Comparison of ENCODE assay signal across 8 mouse cellular contexts in the genomic region with DNA sequence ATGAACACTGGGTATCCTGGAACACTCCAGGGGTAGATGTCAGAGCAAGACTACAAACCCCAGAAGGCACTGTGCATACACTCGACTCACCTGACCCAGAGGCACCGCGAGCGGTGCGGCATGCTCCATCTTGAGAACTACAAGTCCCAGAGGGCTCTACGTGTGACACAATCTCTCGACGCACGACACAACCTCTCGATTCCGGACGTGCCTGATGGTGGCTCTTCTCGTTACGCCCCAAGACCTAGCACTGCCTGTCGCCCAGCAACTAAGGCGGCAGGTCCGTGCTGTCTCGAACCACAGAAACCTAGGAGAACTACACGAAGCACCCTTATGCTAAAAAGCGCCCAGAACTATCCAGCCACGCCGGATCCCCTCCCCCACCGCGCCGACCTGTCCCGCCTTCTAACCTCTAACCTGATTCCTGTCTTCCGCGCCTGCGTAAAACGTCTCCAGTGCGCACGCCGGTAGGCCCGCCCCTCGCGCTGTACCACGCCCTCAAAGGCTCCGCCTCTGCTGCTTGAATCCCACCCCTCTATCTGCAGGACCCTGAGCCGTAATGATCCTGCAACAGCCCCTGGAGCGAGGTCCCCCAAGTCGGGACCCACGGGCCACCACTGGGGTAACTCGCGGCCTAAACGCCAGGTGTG. TPM values are rescaled to one million over a fixed set of nuclear protein-coding genes. Genes with fewer than 3 reads are reported as not detected.
DNase-seq lines count a peak whose midpoint lies in the region; ATAC-seq and TF ChIP-seq lines count a peak whose summit lies in the region.

A gene (plus strand): TSS at position 173 of the 650 bp plus-strand sequence.
A gene (minus strand): TSS at position 459 of the 650 bp plus-strand sequence.

- H3K9ac ChIP-seq in ES-Bruce4 (ENCODE audit: low read depth, poor library complexity, severe bottlenecking), result peak within 1 kb of the TSS; percentile 15
- peak within 1 kb of the TSS; percentile 66 for H3K9ac ChIP-seq in forebrain, embryonic 13.5 days
- peak within 1 kb of the TSS; percentile 64 for H3K9ac ChIP-seq in liver, postnatal 0 days (replicated peaks)
- peak within 1 kb of the TSS; percentile 69 for H3K9ac ChIP-seq in neural tube, embryonic 14.5 days (replicated peaks; ENCODE audit: low read depth, low read length)

- TF ChIP-seq CTCF in ES-Bruce4 (IDR thresholded peaks at IDR 0.05; ENCODE audit: low read depth, low read length), result no peak
- no peak for TF ChIP-seq CTCF in liver, postnatal 0 days (IDR thresholded peaks at IDR 0.05; ENCODE audit: low read depth)

- TF ChIP-seq POLR2A in ES-Bruce4 (IDR thresholded peaks at IDR 0.05; ENCODE audit: insufficient read depth, low read length), result peak; percentile 47

- H3K4me3 ChIP-seq in ES-Bruce4 (ENCODE audit: low read depth, low read length), result peak within 1 kb of the TSS; percentile 85
- peak within 1 kb of the TSS; percentile 64 for H3K4me3 ChIP-seq in forebrain, embryonic 13.5 days
- peak within 1 kb of the TSS; percentile 61 for H3K4me3 ChIP-seq in liver, postnatal 0 days (ENCODE audit: low read depth, low read length)
- H3K4me3 ChIP-seq in neural tube, embryonic 14.5 days (ENCODE audit: low read depth, low read length), result peak within 1 kb of the TSS; percentile 59

- H3K27ac ChIP-seq in ES-Bruce4 (ENCODE audit: insufficient read depth, low read length), result peak within 1 kb of the TSS; percentile 28; the same call in 1 of the 2 replicates
- H3K27ac ChIP-seq in forebrain, embryonic 13.5 days, result 0 out of 2 replicates have a peak within 1 kb of the TSS, but pooled peaks have one; percentile 38
- peak within 1 kb of the TSS; percentile 55 for H3K27ac ChIP-seq in liver, postnatal 0 days (ENCODE audit: low read depth)
- peak within 1 kb of the TSS; percentile 89 for H3K27ac ChIP-seq in neural tube, embryonic 14.5 days (ENCODE audit: low read depth, low read length)

- WGBS in forebrain, embryonic 13.5 days, result under 1% methylated on average over 45 of the region's 45 CpGs
- under 1% methylated on average over 45 of the region's 45 CpGs for WGBS in large intestine, adult 2 months
- under 1% methylated on average over 45 of the region's 45 CpGs for WGBS in liver, postnatal 0 days (ENCODE audit: insufficient replicate concordance)
- WGBS in neural tube, embryonic 14.5 days, result under 1% methylated on average over 44 of the region's 45 CpGs

- H3K4me2 ChIP-seq in forebrain, embryonic 13.5 days, result peak within 1 kb of the TSS; percentile 67
- H3K4me2 ChIP-seq in liver, postnatal 0 days (ENCODE audit: low read depth, low read length), result peak within 1 kb of the TSS; percentile 83
- H3K4me2 ChIP-seq in neural tube, embryonic 14.5 days (ENCODE audit: low read depth, low read length), result peak within 1 kb of the TSS; percentile 56

- no peaks in the 10 kb centered on the region for H3K9me3 ChIP-seq in ES-Bruce4 (replicated peaks; ENCODE audit: control insufficient read depth, insufficient read depth, low read length, poor library complexity, severe bottlenecking)
- no peaks in the 10 kb centered on the region for H3K9me3 ChIP-seq in forebrain, embryonic 13.5 days (replicated peaks)
- H3K9me3 ChIP-seq in liver, postnatal 0 days (ENCODE audit: low read length), result no peaks in the 10 kb centered on the region
- no peaks in the 10 kb centered on the region for H3K9me3 ChIP-seq in neural tube, embryonic 14.5 days (ENCODE audit: control insufficient read depth, low read length)

- no peaks in the 10 kb centered on the region for H3K27me3 ChIP-seq in ES-Bruce4 (ENCODE audit: control insufficient read depth, insufficient read depth, low read length, poor library complexity, severe bottlenecking)
- peaks cover 32% of the 10 kb centered on the region for H3K27me3 ChIP-seq in forebrain, embryonic 13.5 days
- peaks cover 8% of the 10 kb centered on the region for H3K27me3 ChIP-seq in liver, postnatal 0 days (ENCODE audit: insufficient read depth, low read length)
- peaks cover 4% of the 10 kb centered on the region; the same call in 1 of the 2 replicates for H3K27me3 ChIP-seq in neural tube, embryonic 14.5 days (ENCODE audit: control insufficient read depth, insufficient read depth, low read length)

- no peak for TF ChIP-seq EP300 in ES-Bruce4 (IDR thresholded peaks at IDR 0.05; ENCODE audit: insufficient read depth, low read depth, low read length)
- TF ChIP-seq EP300 in liver, postnatal 0 days (IDR thresholded peaks at IDR 0.05; ENCODE audit: low read depth), result peak; percentile 80; the same call in 1 of the 2 replicates

- peaks cover 5% of the 10 kb centered on the region for H3K4me1 ChIP-seq in ES-Bruce4 (ENCODE audit: control insufficient read depth, insufficient read depth, low read length)
- peaks cover 43% of the 10 kb centered on the region for H3K4me1 ChIP-seq in forebrain, embryonic 13.5 days
- H3K4me1 ChIP-seq in liver, postnatal 0 days (ENCODE audit: insufficient read depth), result peaks cover 30% of the 10 kb centered on the region
- peaks cover 10% of the 10 kb centered on the region; the same call in 1 of the 2 replicates for H3K4me1 ChIP-seq in neural tube, embryonic 14.5 days (ENCODE audit: control insufficient read depth, insufficient read depth, low read length)

- peak; percentile 94 for ATAC-seq in cerebellum, adult (ENCODE audit: insufficient number of reproducible peaks, low FRiP score, low TSS enrichment)
- ATAC-seq in forebrain, embryonic 13.5 days, result peak; percentile 96
- peak; percentile 94 for ATAC-seq in liver, postnatal 0 days
- ATAC-seq in neural tube, embryonic 14.5 days (ENCODE audit: low read depth), result peak; percentile 96

- intact Hi-C loops in heart, postnatal 10 days (cut with DNase I), result no loop called here

- H3K36me3 ChIP-seq in ES-Bruce4 (ENCODE audit: control insufficient read depth, insufficient read depth, low read length, poor library complexity, severe bottlenecking), result peaks cover 5% of the 10 kb centered on the region; the same call in 1 of the 2 replicates
- peaks cover 20% of the 10 kb centered on the region for H3K36me3 ChIP-seq in forebrain, embryonic 13.5 days (ENCODE audit: poor library complexity, severe bottlenecking)
- peaks cover 14% of the 10 kb centered on the region for H3K36me3 ChIP-seq in liver, postnatal 0 days (replicated peaks; ENCODE audit: insufficient read depth, low read length)
- H3K36me3 ChIP-seq in neural tube, embryonic 14.5 days (ENCODE audit: control insufficient read depth, insufficient read depth, low read length), result peaks cover 5% of the 10 kb centered on the region; the same call in 1 of the 2 replicates

- peak; percentile 94 to 95 for DNase-seq in heart, postnatal 10 days
- DNase-seq in large intestine, adult 2 months (ENCODE audit: low read depth, low spot score), result peak; percentile 91
- DNase-seq in liver, postnatal 0 days, result peak; percentile 90
- peak; percentile 95 for DNase-seq in testis, postnatal 10 days (ENCODE audit: low spot score)

RNA-seq across cellular contexts. Expression of the first gene that starts in this region (rescaled TPM):
- polyA plus RNA-seq in ES-Bruce4 (2011; ENCODE audit: insufficient read depth, insufficient read length, low read depth, missing spikeins), result 145 and 149 TPM in 2 replicates
- 56.8 and 60.3 TPM in 2 replicates for polyA plus RNA-seq in forebrain, embryonic 13.5 days (2015; fragmentation: Nextera tagmentation; extraction: Ambion mirVana)
- total RNA-seq in heart, postnatal 10 days (2021), result 100 to 1,000 TPM; 218 to 220 TPM
- 197 and 204 TPM in 2 replicates for polyA plus RNA-seq in large intestine, adult 2 months (2012; rRNA removed)
- 26.6 and 28.6 TPM in 2 replicates for polyA plus RNA-seq in liver, postnatal 0 days (2015; fragmentation: Nextera tagmentation; extraction: Ambion mirVana)
- 132 and 147 TPM in 2 replicates for polyA plus RNA-seq in neural tube, embryonic 14.5 days (2014; fragmentation: Nextera tagmentation; extraction: Ambion mirVana)

RNA-seq across cellular contexts. Expression of the second gene that starts in this region (rescaled TPM):
- polyA plus RNA-seq in ES-Bruce4 (2011; ENCODE audit: insufficient read depth, insufficient read length, low read depth, missing spikeins), result 57.3 and 63.1 TPM in 2 replicates
- 45.3 and 47.4 TPM in 2 replicates for polyA plus RNA-seq in forebrain, embryonic 13.5 days (2015; fragmentation: Nextera tagmentation; extraction: Ambion mirVana)
- total RNA-seq in heart, postnatal 10 days (2021), result 10 to 100 TPM; 21.0 to 21.1 TPM
- polyA plus RNA-seq in large intestine, adult 2 months (2012; rRNA removed), result 27.1 and 28.7 TPM in 2 replicates
- polyA plus RNA-seq in liver, postnatal 0 days (2015; fragmentation: Nextera tagmentation; extraction: Ambion mirVana), result 8.5 and 10.3 TPM in 2 replicates
- polyA plus RNA-seq in neural tube, embryonic 14.5 days (2014; fragmentation: Nextera tagmentation; extraction: Ambion mirVana), result 42.1 and 43.0 TPM in 2 replicates

Comparison
In these comparisons a context has a peak if more than half of its experiments do, and no peak if none do; other contexts are left out.
1. Peak in every context shown above with its lines: DNase-seq, ATAC-seq, H3K4me3 ChIP-seq and H3K27ac ChIP-seq.
2. H3K27ac ChIP-seq: peak in every context shown above with its lines; median percentile 89 in neural tube, embryonic 14.5 days; 55 in liver, postnatal 0 days; 38 in forebrain, embryonic 13.5 days; 28 in ES-Bruce4.
3. H3K9ac ChIP-seq: peak in every context shown above with its lines; median percentile 69 in neural tube, embryonic 14.5 days; 66 in forebrain, embryonic 13.5 days; 64 in liver, postnatal 0 days; 15 in ES-Bruce4.